Mouse (Mus musculus): Measurements from ENCODE around the gene Pip4k2a.
"Not testable (repeated sequence)": the region's sequence is repeated elsewhere in the genome, so short reads cannot be mapped to it uniquely, and the experiment has no call there.

Pip4k2a gene

GRCm38 (mm10) chr2:18921570-18922180 lies 76.3 kb downstream of the Pip4k2a start:
- DNase-seq = no peak

- DNase-seq = no peak
These were observed 77.5 kb downstream of the Pip4k2a start for GRCm38 (mm10) chr2:18920461-18920877.

GRCm38 (mm10) chr2:18919797-18920354 lies 78.0 kb downstream of the Pip4k2a start:
- no peak for DNase-seq

GRCm38 (mm10) chr2:18917838-18918237 lies 80.1 kb downstream of the Pip4k2a start:
- no peak for DNase-seq

GRCm38 (mm10) chr2:18917380-18917750 lies 80.6 kb downstream of the Pip4k2a start:
- no peak for DNase-seq

GRCm38 (mm10) chr2:18916615-18917379 lies 81.1 kb downstream of the Pip4k2a start:
- DNase-seq = no peak

GRCm38 (mm10) chr2:18916042-18916407 lies 81.9 kb downstream of the Pip4k2a start:
- DNase-seq = no peak

- no peak for DNase-seq
These were observed 82.4 kb downstream of the Pip4k2a start for GRCm38 (mm10) chr2:18915372-18916041.

- no peak for DNase-seq
These were observed 83.2 kb downstream of the Pip4k2a start for GRCm38 (mm10) chr2:18914750-18915149.

GRCm38 (mm10) chr2:18913642-18914041 lies 84.3 kb downstream of the Pip4k2a start:
- no peak for DNase-seq

- DNase-seq = no peak
These were observed 86.5 kb downstream of the Pip4k2a start for GRCm38 (mm10) chr2:18911251-18911934.

GRCm38 (mm10) chr2:18910209-18910608 lies 87.7 kb downstream of the Pip4k2a start:
- no peak for DNase-seq

GRCm38 (mm10) chr2:18909713-18910112 lies 88.2 kb downstream of the Pip4k2a start:
- DNase-seq = peak in 1 of 2 experiments; percentile 20

GRCm38 (mm10) chr2:18907269-18907668 lies 90.7 kb downstream of the Pip4k2a start:
- no peak for DNase-seq

- peak; percentile 25 to 37 for DNase-seq
These were observed 91.4 kb downstream of the Pip4k2a start for GRCm38 (mm10) chr2:18906421-18907084.

GRCm38 (mm10) chr2:18903301-18904068 lies 94.4 kb downstream of the Pip4k2a start:
- DNase-seq = no peak

GRCm38 (mm10) chr2:18901133-18901532 lies 96.8 kb downstream of the Pip4k2a start:
- no peak for DNase-seq

- DNase-seq = no peak
These were observed 97.3 kb downstream of the Pip4k2a start for GRCm38 (mm10) chr2:18900635-18901034.

- DNase-seq = no peak
These were observed 100.1 kb downstream of the Pip4k2a start for GRCm38 (mm10) chr2:18897742-18898256.

- DNase-seq = no peak
These were observed 101.9 kb downstream of the Pip4k2a start for GRCm38 (mm10) chr2:18896015-18896414.

GRCm38 (mm10) chr2:18893336-18893735 lies 104.6 kb downstream of the Pip4k2a start:
- not testable (repeated sequence) for DNase-seq
